Mouse (Mus musculus) lung, postnatal 4 days (tissue): Measurements from ENCODE around the gene Ifngr2.

Source experiments
- DNase-seq, 2 experiments: peaks; one replicate each; pipeline ENCODE4 v3.0.0; 2021

The Ifngr2 gene

GRCm38 (mm10) chr16:91566002-91566401 lies 19.1 kb downstream of the Ifngr2 start:
- no peak for DNase-seq

DNA sequence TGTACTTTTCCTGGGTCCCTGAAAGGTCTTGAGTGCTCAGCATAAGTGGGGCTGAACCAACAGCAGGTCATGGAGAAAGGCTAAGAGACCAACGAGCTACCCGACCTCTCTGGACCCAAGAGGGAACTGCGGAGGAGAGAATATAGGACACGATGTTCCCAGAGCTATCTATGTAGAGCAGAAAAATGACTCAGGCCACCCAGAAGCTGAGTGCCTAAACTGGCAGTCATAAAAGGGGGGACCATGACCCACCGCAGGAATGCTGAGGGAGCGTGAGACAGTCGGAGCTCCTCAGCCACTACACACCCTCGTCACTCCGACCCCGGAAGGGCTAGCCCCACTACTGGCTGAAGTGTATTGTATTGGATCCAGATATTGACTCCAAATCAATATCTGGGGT lies 22.1 kb downstream of the Ifngr2 start:
- DNase-seq, result no peak

DNA sequence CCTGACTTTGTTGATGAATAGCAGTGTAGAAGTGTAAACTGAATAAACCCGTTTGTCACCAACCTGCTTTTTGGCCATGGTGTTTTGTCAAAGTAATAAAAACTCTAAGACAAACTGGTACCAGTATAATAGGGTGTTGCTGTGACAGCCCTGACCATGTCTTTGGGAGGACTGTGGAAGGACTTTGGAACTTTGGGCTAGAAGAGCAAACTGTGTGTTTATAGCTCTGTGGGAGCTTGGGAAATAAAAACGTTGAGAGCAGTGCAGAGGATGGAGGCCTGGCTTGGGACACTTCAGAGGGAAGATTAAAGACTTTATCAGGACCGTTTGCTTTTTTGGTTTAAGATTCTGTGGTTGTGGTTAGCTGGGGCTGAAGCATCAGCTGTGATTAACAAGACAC lies 24.2 kb downstream of the Ifngr2 start:
- no peak for DNase-seq

- no peak for DNase-seq
Observed at GRCm38 (mm10) chr16:91575151-91575550, 28.3 kb downstream of the Ifngr2 start.

DNA sequence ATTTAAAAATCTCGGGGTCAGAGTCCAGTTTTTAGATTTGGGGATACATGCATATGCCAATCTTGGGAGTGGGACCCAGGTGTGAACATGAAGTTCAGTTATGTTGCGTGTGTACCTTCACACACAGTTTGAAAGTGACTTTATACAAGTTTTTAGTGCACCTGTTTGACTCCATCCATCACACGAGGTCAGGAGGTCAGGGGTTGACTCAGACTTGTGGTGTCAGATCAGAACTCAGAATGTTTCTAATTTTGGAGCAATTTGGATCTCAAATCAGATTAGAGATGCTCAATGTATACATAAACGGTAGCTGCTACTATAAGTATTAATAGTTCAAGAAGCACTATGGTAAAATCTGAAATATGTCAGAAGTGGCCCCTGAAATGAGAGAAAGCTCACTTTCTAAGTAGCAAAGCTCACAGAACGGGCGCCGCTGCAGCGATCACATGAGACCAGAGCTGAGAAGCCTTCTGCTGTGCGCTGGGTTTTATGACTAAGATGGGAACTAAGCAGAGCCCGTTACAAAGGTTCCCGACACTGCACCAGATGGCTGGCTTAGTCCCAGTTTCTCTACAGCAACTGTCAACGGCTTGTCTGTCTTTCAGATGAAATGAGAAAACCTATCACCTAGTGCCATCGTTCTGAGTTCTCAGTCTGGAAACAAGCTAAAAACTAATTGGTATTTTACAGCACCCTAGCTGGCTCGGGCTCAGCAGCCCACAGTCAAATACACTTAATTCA lies 32.3 kb downstream of the Ifngr2 start:
- no peak for DNase-seq

DNA sequence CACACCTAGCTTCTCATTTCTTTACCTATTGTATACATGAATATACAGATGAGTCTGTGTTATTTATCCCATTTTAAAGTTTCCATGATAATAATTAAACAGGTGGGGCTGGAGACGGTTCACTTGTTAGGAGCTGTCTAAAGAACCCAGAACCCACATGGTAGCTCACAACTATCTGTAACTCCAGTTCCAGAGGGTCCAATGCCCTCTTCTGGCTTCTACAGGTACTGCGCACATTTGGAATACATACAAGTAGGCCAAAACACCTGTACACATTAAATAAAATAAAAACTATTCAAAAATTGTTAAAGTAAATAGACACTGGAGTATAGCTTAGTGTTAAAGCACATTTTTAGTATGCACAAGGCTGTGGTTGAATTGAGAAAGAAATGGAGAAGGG lies 35.4 kb downstream of the Ifngr2 start:
- DNase-seq, result peak in 1 of 2 experiments; percentile 50

- no peak for DNase-seq
Observed at GRCm38 (mm10) chr16:91585617-91586016, 38.7 kb downstream of the Ifngr2 start.

GRCm38 (mm10) chr16:91586244-91586643 lies 39.4 kb downstream of the Ifngr2 start:
- no peak for DNase-seq

DNA sequence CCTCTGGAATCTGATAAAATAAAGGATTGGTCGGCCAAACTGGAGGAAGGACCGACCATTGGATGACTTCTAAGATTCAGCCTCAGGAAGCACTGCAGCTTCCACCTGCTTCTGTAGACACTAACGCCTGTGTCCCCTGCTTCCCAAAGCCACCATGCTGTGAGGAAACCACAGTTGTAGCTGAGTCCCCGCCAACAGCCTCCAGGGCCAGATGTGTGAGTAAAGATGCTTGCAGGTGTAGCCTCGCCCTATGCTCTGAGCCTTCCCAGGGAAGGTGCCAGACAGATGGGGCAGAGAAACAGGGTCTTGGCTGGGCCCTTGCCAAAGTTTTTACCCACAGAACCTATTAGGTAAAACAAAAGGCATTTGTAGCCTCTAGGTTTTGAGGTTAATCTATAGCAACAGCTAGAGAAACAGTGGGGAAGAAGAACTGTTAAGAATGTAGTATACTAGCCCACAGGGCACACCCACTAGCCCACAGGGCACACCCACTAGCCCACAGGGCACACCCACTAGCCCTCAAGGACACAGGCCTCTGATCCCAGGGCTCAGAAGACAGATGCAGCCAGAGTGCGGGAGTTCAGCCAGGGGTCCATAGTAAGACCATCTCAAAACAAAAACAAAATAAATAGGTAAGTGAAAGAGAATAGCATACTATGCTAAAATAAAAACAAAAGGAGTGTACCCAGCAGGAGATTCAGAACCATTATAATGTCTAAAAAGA lies 41.0 kb downstream of the Ifngr2 start:
- no peak for DNase-seq

DNA sequence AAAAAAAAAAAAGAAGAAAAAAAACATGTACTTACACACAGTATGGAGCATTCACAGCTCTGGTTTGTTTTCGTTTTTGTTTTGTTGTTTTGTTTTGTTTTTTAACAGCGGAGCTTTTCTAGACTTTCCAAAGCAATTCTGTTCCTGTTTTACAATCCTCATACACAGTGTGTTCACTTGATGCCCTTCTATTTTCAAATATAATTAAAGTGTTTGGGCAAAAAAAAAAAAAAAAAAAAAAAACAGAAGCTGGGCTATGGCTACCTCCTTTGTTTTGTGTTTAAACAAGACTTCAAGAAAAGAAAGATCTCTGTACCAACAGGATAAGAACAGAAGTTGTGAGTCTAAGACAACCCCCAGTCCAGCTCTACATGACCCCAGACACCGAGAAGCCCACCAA lies 41.8 kb downstream of the Ifngr2 start:
- no peak for DNase-seq

GRCm38 (mm10) chr16:91592162-91592561 lies 45.3 kb downstream of the Ifngr2 start:
- no peak for DNase-seq

GRCm38 (mm10) chr16:91593262-91593661 lies 46.4 kb downstream of the Ifngr2 start:
- no peak for DNase-seq

GRCm38 (mm10) chr16:91595076-91595475 lies 48.2 kb downstream of the Ifngr2 start:
- no peak for DNase-seq

DNA sequence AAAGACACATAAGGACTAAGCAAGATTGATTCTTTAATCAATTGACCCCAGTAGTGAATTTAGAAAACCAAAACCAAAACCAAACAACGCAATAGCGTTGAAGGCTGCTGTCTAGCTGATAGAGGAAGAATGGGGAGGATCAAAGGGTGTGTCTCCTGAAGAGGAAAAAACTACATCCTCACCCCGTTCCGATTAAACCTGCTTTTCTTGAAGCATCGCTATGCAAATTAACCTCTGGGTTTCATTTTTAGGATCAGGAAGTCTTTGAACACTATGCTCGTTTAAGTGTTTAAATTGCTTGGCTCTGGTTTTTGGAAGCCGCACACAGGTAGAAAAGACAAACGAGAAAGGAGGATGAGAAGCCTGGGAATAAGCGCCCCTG lies 49.5 kb downstream of the Ifngr2 start:
- DNase-seq, result no peak

- DNase-seq, result no peak
Observed at GRCm38 (mm10) chr16:91596779-91597671, 50.2 kb downstream of the Ifngr2 start.

DNA sequence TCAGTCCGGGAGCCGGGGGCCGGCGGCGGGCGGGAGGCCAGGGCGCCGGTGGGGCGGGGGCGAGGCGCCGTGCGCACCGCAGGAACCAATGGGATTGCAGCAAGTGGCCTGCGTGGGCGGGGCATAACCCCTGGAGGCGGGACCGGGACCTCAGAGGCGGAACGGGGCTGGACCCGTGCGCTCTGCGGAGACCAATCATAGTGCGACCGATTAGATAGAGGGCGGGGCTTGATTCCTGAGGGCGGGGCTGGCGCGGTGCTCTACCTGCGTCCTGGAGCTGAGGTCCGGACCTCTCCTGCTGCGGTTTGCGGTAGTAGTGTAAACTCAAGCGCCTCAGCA lies 50.8 kb downstream of the Ifngr2 start, which contains the start of gene Tmem50b:
Gene Tmem50b, minus strand, starts transcription at position 129 of the 339 bp plus-strand sequence.
- DNase-seq, result peak; percentile 99

DNA sequence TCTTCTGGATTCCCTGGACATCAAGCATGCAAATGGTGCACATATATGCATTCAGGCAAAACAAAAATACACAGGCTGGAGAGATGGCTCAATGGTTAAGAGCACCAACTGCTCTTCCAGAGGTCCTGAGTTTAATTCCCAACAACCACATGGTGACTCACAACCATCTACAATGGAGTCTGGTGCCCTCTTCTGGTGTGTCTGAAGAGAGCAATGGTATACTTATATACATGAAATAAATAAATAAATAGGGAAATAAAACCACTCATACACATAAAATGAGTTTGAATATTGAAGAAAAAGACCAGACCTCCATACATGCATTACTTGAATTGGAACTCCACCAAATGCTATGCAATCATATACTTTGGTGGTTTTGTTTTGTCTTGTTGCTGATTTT lies 52.4 kb downstream of the Ifngr2 start:
- no peak for DNase-seq

- no peak for DNase-seq
Observed at GRCm38 (mm10) chr16:91601081-91601480, 54.2 kb downstream of the Ifngr2 start.

DNA sequence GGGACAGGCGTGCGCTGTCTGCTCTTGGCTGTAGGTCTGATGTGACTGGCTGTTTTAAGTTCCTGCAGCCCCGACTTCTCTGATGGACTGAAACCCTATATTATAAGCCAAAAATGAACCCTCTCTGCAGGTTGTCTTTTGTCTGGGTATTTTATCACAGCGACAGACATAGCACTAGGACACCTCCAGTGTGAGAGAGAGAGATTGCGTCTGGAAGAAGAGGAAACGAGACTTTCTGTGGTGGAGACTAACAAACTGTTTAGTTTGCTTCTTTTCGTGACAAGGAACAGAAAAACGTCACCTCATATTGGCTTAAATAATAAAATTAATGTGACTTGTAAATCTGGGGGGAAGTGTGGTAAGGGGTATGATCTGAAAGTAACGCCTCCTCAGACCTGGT lies 54.8 kb downstream of the Ifngr2 start:
- DNase-seq, result no peak

DNA sequence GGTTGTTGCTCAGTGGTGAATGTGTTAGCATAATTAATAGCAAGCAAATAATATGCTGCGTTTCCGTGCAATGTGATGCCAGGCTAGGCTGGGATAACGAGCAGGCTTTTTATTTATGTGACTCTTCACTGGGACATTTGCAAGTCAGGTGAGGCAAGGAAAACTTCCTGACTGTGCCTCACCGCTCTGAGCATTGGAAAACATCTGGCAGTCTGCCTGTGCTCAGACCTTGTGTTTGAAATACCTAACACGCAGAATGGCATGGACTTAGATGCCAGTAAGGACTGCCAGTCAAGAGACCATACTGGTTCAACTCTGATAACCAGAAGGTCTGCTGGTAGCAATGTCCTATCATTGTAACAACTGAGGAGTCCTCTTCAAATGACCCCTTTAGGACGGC lies 58.3 kb downstream of the Ifngr2 start:
- DNase-seq, result no peak

GRCm38 (mm10) chr16:91606958-91607357 lies 60.1 kb downstream of the Ifngr2 start:
- no peak for DNase-seq

DNA sequence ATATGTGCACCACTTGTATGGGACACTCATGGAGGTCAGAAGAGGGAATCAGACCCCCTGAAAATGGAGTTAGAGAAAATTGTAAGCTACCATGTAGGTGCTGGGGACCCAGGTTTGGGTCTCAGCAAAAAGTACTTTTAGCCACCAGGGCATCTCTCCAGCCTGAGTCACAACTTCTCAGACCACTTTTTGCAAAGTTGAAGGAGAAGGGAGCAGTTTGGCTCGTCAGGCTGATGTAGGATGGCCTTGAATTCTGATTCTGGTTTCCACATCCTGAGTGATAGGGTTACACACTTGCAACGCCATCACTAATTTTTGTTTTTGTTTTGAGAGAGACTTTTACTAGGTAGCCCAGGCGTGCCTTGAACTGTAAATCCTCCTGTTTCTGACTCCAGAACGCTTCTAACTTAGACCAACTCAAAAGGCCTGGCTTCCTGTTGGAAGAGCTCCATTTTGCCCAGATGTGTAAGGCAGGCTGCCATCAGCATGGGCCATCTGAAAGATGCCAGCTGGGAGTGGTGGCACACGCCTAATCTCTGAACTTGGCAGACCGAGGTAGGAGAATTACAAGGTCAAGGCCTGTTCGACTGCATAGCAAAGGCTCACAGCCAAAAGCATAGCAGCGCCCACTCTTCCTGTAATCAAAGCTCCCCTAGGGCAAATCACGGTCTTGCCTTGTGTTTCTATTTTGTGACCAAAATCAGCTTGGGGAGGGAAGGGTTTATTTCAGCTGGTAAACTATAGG lies 62.8 kb downstream of the Ifngr2 start:
- peak; percentile 26 to 75 for DNase-seq

DNA sequence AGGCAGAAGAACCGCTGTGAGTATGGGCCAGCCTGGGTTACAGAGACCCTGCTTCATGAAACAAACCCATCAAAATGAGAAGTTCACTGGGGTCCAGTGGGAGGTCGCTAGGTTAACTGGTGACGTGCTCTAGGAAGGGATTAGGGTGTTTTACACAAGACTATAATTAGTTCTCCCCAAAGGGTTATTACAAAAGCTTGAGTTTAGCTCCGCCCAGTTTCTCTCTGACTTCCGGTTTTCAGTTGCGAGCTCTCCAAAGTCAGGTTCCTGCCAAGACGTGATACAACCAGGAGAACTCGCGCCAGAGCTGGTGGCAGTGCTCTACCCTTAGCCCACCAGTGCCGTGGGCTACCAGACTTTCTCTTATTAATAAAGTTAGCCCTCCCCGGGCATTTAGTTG lies 64.4 kb downstream of the Ifngr2 start:
- peak in 1 of 2 experiments; percentile 35 for DNase-seq
